Mouse (Mus musculus) heart, postnatal 0 days (tissue): Measurements from ENCODE around the gene Grin1.

Experiments used
- CTCF ChIP-seq: IDR thresholded peaks from 2 replicates; pipeline ENCODE4 v1.5.1; 2016; ENCODE audit warnings: antibody characterized with exemption, control low read depth, low read depth
- EP300 ChIP-seq: IDR thresholded peaks from 2 replicates; pipeline ENCODE4 v1.6.1; 2016; ENCODE audit warnings: antibody characterized with exemption, low read depth

DNA sequence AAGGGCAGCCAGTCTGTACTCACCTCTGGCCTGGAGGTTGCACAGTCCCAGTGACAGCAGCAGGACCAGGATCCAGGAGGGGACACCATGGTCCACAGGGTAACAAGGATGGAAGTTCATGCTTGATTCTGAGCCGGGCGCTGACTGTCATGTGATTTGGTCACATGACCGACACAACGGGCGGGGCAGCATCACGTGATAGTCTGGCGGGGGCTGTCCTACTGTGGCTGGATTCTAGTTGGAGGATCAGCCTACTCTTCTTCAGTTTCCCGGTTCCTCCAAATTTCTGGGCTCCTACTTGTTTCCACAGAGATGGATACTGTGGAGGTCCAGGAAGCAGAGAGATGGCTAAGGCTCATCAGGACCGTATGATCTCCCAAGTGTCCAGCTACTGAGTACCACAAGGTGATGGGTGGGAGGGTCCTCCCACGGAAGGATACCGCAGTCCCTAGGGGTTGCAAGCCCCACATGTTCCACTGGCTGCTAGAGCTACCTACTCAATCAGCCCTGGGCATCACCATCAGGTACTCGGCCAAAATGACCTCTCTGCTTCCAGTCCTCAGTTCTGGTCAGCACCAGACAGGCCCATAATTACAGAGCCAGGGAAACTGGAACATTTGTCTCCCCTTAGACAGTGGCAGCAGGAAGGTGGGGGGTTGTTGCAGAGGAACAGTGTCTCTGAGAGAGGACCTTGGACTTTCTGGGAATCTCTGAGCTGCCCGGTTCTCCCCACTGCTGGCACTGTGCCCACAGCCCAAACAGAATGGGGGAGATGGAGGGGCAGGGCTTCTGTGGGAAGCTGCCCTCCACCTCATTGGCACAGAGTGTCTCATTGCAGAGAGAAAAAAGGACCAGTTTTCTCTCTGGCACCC, 37.5 kb upstream of the Grin1 start, which contains the start of gene Dpp7:
- no peak for TF ChIP-seq CTCF
- no peak for TF ChIP-seq EP300
